19 mouse cellular contexts compared by ENCODE assay signal in the genomic region with DNA sequence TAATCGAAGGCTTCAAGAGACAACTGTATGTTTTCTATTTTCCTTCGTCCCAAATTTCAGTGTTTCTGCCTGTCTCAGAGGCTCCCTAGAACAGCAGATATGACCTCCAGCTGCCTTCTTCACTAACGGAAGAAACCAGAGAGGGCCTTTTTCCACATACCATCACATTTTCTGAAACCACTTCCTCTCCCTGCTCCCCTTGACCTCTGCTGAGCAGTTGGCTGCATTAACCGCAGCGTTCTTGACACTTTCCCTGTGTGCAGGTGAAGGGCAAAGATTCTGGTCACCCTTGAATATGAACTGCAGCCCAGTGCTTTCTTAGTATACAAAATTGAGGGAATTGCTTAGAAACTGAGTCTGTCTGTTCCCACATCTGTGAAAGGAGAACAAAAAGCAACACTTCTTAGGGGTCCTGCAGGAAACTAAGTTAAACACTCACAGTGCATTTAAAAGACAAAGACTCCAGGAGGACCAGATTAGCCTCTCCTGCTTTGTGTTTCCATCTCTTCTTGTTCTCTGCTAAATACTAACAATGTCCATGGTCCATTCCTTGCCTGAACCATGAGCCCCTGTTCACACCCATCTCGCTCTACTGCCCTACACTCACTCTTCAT.
DNase-seq lines count a peak whose midpoint lies in the region; ATAC-seq and TF ChIP-seq lines count a peak whose summit lies in the region.
"Had no signal": no experiment of that assay in that cellular context is flagged by ENCODE, and none has a peak within 500 bp of the region (broad histone marks: within the 10 kb centered on the region; RNA-seq: fewer than 3 reads in every experiment).

No protein-coding gene starts in this region.

- no peak for TF ChIP-seq CTCF in CH12.LX (conservative IDR thresholded peaks at IDR 0.05 in 1 of 2, IDR thresholded peaks at IDR 0.05 in 1 of 2; ENCODE audit: low read depth in 2 of 2, low read length in 2 of 2)

- H3K27me3 ChIP-seq in heart, embryonic 16.5 days (ENCODE audit: control insufficient read depth, insufficient read depth, low read length), result no peaks in the 10 kb centered on the region
- H3K27me3 ChIP-seq in heart, embryonic 12.5 days (replicated peaks), result no peaks in the 10 kb centered on the region
- no peaks in the 10 kb centered on the region for H3K27me3 ChIP-seq in CH12.LX (replicated peaks)
- H3K27me3 ChIP-seq: embryonic facial prominence, embryonic 12.5 days; heart, embryonic 15.5 days; intestine, embryonic 15.5 days; kidney, embryonic 15.5 days; liver, embryonic 13.5 days had no signal

- WGBS in heart, embryonic 16.5 days, result 62% methylated on average over 6 of the region's 6 CpGs
- WGBS in heart, embryonic 12.5 days, result 60% methylated on average over 6 of the region's 6 CpGs

- in situ Hi-C loops in CH12.LX (cut with MboI; ENCODE audit: low pct_ligation_motif_present, low pct_unique_long_range_greater_than_20kb, low sequenced_read_pairs), result no loop called here

- no peak for ATAC-seq in heart, embryonic 16.5 days (replicated peaks; ENCODE audit: extremely low read depth, insufficient read depth, low FRiP score)
- ATAC-seq in heart, embryonic 12.5 days (ENCODE audit: insufficient number of reproducible peaks, low FRiP score), result no peak
- ATAC-seq: forebrain, embryonic 16.5 days; intestine, embryonic 15.5 days had no signal

- H3K9me3 ChIP-seq in heart, embryonic 16.5 days (replicated peaks; ENCODE audit: control insufficient read depth, low read length), result no peaks in the 10 kb centered on the region
- H3K9me3 ChIP-seq in heart, embryonic 12.5 days (replicated peaks), result no peaks in the 10 kb centered on the region; the same call in 1 of the 2 replicates
- H3K9me3 ChIP-seq in CH12.LX (replicated peaks; ENCODE audit: low read length), result peaks cover 3% of the 10 kb centered on the region
- H3K9me3 ChIP-seq: embryonic facial prominence, embryonic 12.5 days; heart, embryonic 15.5 days; intestine, embryonic 15.5 days; kidney, embryonic 15.5 days; liver, embryonic 13.5 days had no signal

- TF ChIP-seq POLR2A in CH12.LX (IDR thresholded peaks at IDR 0.05; ENCODE audit: low read depth, low read length), result no peak

- no peak; the same call in none of the 2 replicates for TF ChIP-seq RAD21 in CH12.LX (IDR thresholded peaks at IDR 0.05; ENCODE audit: low read depth, low read length)

- TF ChIP-seq EP300 in CH12.LX (IDR thresholded peaks at IDR 0.05; ENCODE audit: low read length), result peak; percentile 98

- H3K4me1 ChIP-seq in heart, embryonic 16.5 days (ENCODE audit: control insufficient read depth, insufficient read depth, low read length), result no peaks in the 10 kb centered on the region
- no peaks in the 10 kb centered on the region for H3K4me1 ChIP-seq in heart, embryonic 12.5 days (replicated peaks)
- peaks cover 17 to 43% of the 10 kb centered on the region in 2 experiments for H3K4me1 ChIP-seq in CH12.LX (ENCODE audit: control insufficient read depth in 1 of 2, insufficient read depth in 2 of 2)
- H3K4me1 ChIP-seq: embryonic facial prominence, embryonic 12.5 days; heart, embryonic 15.5 days; intestine, embryonic 15.5 days; kidney, embryonic 15.5 days had no signal

- peak; percentile 53 for DNase-seq in CH12.LX (ENCODE audit: extremely low read depth)
- peak; percentile 57 for DNase-seq in induced T-regulatory cell, adult 2 months (ENCODE audit: low read depth)
- DNase-seq in thymus, postnatal 25 days, result peak; percentile 57
- DNase-seq in retina, embryonic 14.5 days (ENCODE audit: low spot score), result no peak
- no peak for DNase-seq in ovary, adult 18-20 months (ENCODE audit: low spot score)
- DNase-seq: cerebellum, postnatal 14 days; heart, adult 18-20 months; left cerebral cortex, postnatal 4 days; liver, embryonic 13.5 days; right cerebral cortex, postnatal 4 days had no signal

- H3K79me2 ChIP-seq in CH12.LX (replicated peaks; ENCODE audit: control insufficient read depth, extremely low read depth, insufficient read depth, poor library complexity, severe bottlenecking), result no peaks in the 10 kb centered on the region

- H3K36me3 ChIP-seq in heart, embryonic 16.5 days (ENCODE audit: control insufficient read depth, insufficient read depth), result no peaks in the 10 kb centered on the region
- H3K36me3 ChIP-seq in heart, embryonic 12.5 days, result no peaks in the 10 kb centered on the region
- no peaks in the 10 kb centered on the region for H3K36me3 ChIP-seq in CH12.LX (replicated peaks in 1 of 2; ENCODE audit: control insufficient read depth in 1 of 2, insufficient read depth in 1 of 2, low read length in 1 of 2)
- H3K36me3 ChIP-seq: embryonic facial prominence, embryonic 12.5 days; G1E; heart, embryonic 15.5 days; intestine, embryonic 15.5 days; kidney, embryonic 15.5 days; liver, embryonic 13.5 days had no signal

- H3K9ac ChIP-seq in heart, embryonic 16.5 days (ENCODE audit: low read length), result no peak overlapping the region
- no peak overlapping the region for H3K9ac ChIP-seq in heart, embryonic 12.5 days
- H3K9ac ChIP-seq in CH12.LX (ENCODE audit: insufficient read depth, low read depth), result no peak overlapping the region
- H3K9ac ChIP-seq: embryonic facial prominence, embryonic 12.5 days; heart, embryonic 15.5 days; intestine, embryonic 15.5 days; kidney, embryonic 15.5 days; liver, embryonic 13.5 days had no signal

- H3K27ac ChIP-seq in heart, embryonic 16.5 days (ENCODE audit: low read length), result peak overlapping the region; percentile 67
- no peak overlapping the region for H3K27ac ChIP-seq in heart, embryonic 12.5 days (ENCODE audit: poor library complexity, severe bottlenecking)
- H3K27ac ChIP-seq in CH12.LX (ENCODE audit: insufficient read depth, low read depth), result no peak overlapping the region
- H3K27ac ChIP-seq: embryonic facial prominence, embryonic 12.5 days; intestine, embryonic 15.5 days; kidney, embryonic 15.5 days; layer of hippocampus, adult 2 months; liver, embryonic 13.5 days had no signal

- H3K4me2 ChIP-seq in heart, embryonic 16.5 days (ENCODE audit: low read depth, low read length), result no peak overlapping the region
- H3K4me2 ChIP-seq in heart, embryonic 12.5 days, result no peak overlapping the region
- H3K4me2 ChIP-seq in CH12.LX (ENCODE audit: insufficient read depth, low read depth, poor library complexity, severe bottlenecking), result no peak overlapping the region
- H3K4me2 ChIP-seq: embryonic facial prominence, embryonic 12.5 days; heart, embryonic 15.5 days; intestine, embryonic 15.5 days; kidney, embryonic 15.5 days; liver, embryonic 13.5 days had no signal

- dilution Hi-C loops in CH12.LX (cut with MboI; ENCODE audit: extremely low pct_ligation_motif_present, extremely low pct_unique_long_range_greater_than_20kb, low sequenced_read_pairs), result no loop called here

- no peak overlapping the region for H3K4me3 ChIP-seq in heart, embryonic 16.5 days (ENCODE audit: low read length)
- no peak overlapping the region for H3K4me3 ChIP-seq in heart, embryonic 12.5 days
- no peak overlapping the region for H3K4me3 ChIP-seq in CH12.LX (replicated peaks in 1 of 3; ENCODE audit: low read depth in 2 of 3, low read length in 2 of 3, poor library complexity in 1 of 3)
- H3K4me3 ChIP-seq: embryonic facial prominence, embryonic 12.5 days; heart, embryonic 15.5 days; intestine, embryonic 15.5 days; kidney, embryonic 15.5 days; layer of hippocampus, adult 2 months; liver, embryonic 13.5 days had no signal

TF ChIP-seq in CH12.LX, 34 proteins besides CTCF, POLR2A, EP300 and RAD21 (continues in another document):
- peak; percentile 73 for TF ChIP-seq IRF4 (IDR thresholded peaks at IDR 0.05; ENCODE audit: low read depth, low read length)
- 0 out of 2 replicates have a peak, but pooled peaks have one; percentile 30 for TF ChIP-seq RCOR1 (conservative IDR thresholded peaks at IDR 0.05; ENCODE audit: low read depth, low read length)
- peak; percentile 12; the same call in 1 of the 2 replicates for TF ChIP-seq SMC3 (IDR thresholded peaks at IDR 0.05; ENCODE audit: low read depth, low read length)
- no peak for TF ChIP-seq ELF1 (IDR thresholded peaks at IDR 0.05; ENCODE audit: low read depth, low read length)
- TF ChIP-seq TBP (conservative IDR thresholded peaks at IDR 0.05; ENCODE audit: low read depth, low read length), result no peak
- TF ChIP-seq BHLHE40 (IDR thresholded peaks at IDR 0.05; ENCODE audit: low read depth, low read length), result peak; percentile 86
- TF ChIP-seq NELFE (IDR thresholded peaks at IDR 0.05; ENCODE audit: low read depth, low read length), result no peak
- TF ChIP-seq JUND (conservative IDR thresholded peaks at IDR 0.05; ENCODE audit: low read depth, low read length), result peak; percentile 70; the same call in 1 of the 2 replicates
- TF ChIP-seq CHD1 (IDR thresholded peaks at IDR 0.05; ENCODE audit: low read depth, low read length), result no peak
- TF ChIP-seq GABPA (IDR thresholded peaks at IDR 0.05; ENCODE audit: insufficient replicate concordance, low read depth, low read length), result no peak
- TF ChIP-seq ETS1 (conservative IDR thresholded peaks at IDR 0.05; ENCODE audit: low read depth, low read length), result peak; percentile 87
- TF ChIP-seq USF2 (conservative IDR thresholded peaks at IDR 0.05; ENCODE audit: low read depth, low read length), result no peak
- no peak for TF ChIP-seq E2F4 (IDR thresholded peaks at IDR 0.05; ENCODE audit: insufficient replicate concordance, low read depth, low read length)
- no peak for TF ChIP-seq ZC3H11A (IDR thresholded peaks at IDR 0.05; ENCODE audit: low read depth, low read length)
- 0 out of 2 replicates have a peak, but pooled peaks have one; percentile 36 for TF ChIP-seq MEF2A (IDR thresholded peaks at IDR 0.05; ENCODE audit: borderline replicate concordance, low read depth, low read length)
- TF ChIP-seq NRF1 (IDR thresholded peaks at IDR 0.05; ENCODE audit: low read depth, low read length), result no peak
- TF ChIP-seq UBTF (IDR thresholded peaks at IDR 0.05; ENCODE audit: low read depth, low read length), result no peak
- TF ChIP-seq ZNF384 (IDR thresholded peaks at IDR 0.05; ENCODE audit: low read depth, low read length), result 0 out of 2 replicates have a peak, but pooled peaks have one; percentile 40
- TF ChIP-seq SIN3A (IDR thresholded peaks at IDR 0.05; ENCODE audit: low read length), result no peak
- TF ChIP-seq MAZ (IDR thresholded peaks at IDR 0.05; ENCODE audit: low read depth, low read length), result no peak
- TF ChIP-seq HCFC1 (IDR thresholded peaks at IDR 0.05; ENCODE audit: low read depth, low read length), result no peak
- peak; percentile 33; the same call in 1 of the 2 replicates for TF ChIP-seq CHD2 (IDR thresholded peaks at IDR 0.05; ENCODE audit: low read length)
- TF ChIP-seq POLR2AphosphoS2 (IDR thresholded peaks at IDR 0.05; ENCODE audit: low read depth, low read length), result no peak
- no peak for TF ChIP-seq MYC (IDR thresholded peaks at IDR 0.05; ENCODE audit: low read depth, low read length)
- no peak for TF ChIP-seq PAX5 (IDR thresholded peaks at IDR 0.05; ENCODE audit: low read length)
- peak; percentile 82 for TF ChIP-seq MAFK (IDR thresholded peaks at IDR 0.05; ENCODE audit: insufficient replicate concordance, low read length)
- TF ChIP-seq ZKSCAN1 (IDR thresholded peaks at IDR 0.05; ENCODE audit: borderline replicate concordance, low read depth, low read length), result no peak

Comparison
In these comparisons a context has a peak if more than half of its experiments do, and no peak if none do; other contexts are left out.
1. DNase-seq: peak in CH12.LX (single experiment), induced T-regulatory cell, adult 2 months (single experiment) and thymus, postnatal 25 days (single experiment); none in retina, embryonic 14.5 days (single experiment) and ovary, adult 18-20 months (single experiment).